Comparison of ENCODE assay signal across 8 mouse cellular contexts in the genomic region with DNA sequence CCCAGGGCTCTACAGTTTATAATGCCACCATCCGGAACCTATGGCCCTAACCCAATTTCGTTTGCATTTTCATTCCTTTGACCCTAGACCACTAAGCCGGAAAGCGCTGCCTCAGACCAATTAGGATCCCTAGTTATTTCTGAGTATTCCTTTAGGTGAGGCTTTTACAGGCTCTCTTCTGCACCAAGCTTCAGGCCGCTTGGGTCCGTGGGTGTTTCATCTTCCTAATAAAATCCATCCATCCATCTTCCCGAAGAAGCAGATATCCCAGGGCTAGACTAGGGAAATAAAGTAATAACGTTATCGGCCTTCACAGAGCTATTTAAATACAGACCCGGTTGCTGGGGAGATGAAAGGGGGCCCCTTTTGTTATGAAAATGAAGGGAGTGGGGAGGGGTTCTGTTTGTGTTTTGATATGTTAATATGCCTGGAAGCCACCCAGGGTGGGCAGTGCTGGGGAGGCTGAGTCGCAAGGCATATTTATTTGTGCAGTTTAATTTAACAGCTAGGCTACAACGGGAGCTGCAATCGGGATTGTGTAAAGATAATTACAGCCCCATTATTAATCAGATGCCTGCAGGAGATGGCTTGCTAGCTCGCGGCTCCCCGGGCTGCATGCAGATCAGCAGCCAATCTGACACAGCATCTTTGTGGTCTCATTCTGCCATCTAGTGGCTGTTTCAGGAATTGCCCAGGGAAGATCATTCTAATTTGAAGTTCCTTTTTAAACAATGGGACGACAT.
DNase-seq lines count a peak whose midpoint lies in the region; ATAC-seq lines count a peak whose summit lies in the region.

No protein-coding gene starts in this region.

- peak overlapping the region; percentile 32; the same call in 1 of the 2 replicates for H3K9ac ChIP-seq in midbrain, embryonic 12.5 days (replicated peaks)

- peak overlapping the region; percentile 57 for H3K4me2 ChIP-seq in midbrain, embryonic 12.5 days (replicated peaks)

- H3K27me3 ChIP-seq in midbrain, embryonic 12.5 days = peaks cover 23% of the 10 kb centered on the region

- peak; percentile 68 for DNase-seq in adrenal gland, postnatal 25 days
- peak; percentile 90 for DNase-seq in embryo, embryonic 9.5 days (ENCODE audit: extremely low spot score)
- peak; percentile 87 for DNase-seq in heart, adult 11 months
- DNase-seq in kidney, adult 11 months = peak; percentile 25
- DNase-seq in left cerebral cortex, postnatal 36 days (ENCODE audit: low spot score in 2 of 2) = peak; percentile 72 to 85
- peak; percentile 89 for DNase-seq in right cerebral cortex, postnatal 4 days

- peak overlapping the region; percentile 32 for H3K4me3 ChIP-seq in midbrain, embryonic 12.5 days

- no peaks in the 10 kb centered on the region for H3K9me3 ChIP-seq in midbrain, embryonic 12.5 days

- H3K36me3 ChIP-seq in midbrain, embryonic 12.5 days = no peaks in the 10 kb centered on the region

- WGBS in midbrain, embryonic 12.5 days = under 1% methylated on average over 17 of the region's 17 CpGs

- intact Hi-C loops in left cerebral cortex, postnatal 36 days (cut with DNase I) = loop anchor here (1.0 to 10.0 kb wide), 5 partner anchors 25 to 918 kb away; no protein-coding TSS in a partner anchor

- H3K27ac ChIP-seq in midbrain, embryonic 12.5 days (replicated peaks) = peak overlapping the region; percentile 91

- peak; percentile 89 for ATAC-seq in midbrain, embryonic 12.5 days (ENCODE audit: low FRiP score, low read depth)
- no peak for ATAC-seq in activated CD4-positive, CD25-positive, alpha-beta regulatory T cell, adult 4 months

- peaks cover 19% of the 10 kb centered on the region for H3K4me1 ChIP-seq in midbrain, embryonic 12.5 days

Comparison
In these comparisons a context has a peak if more than half of its experiments do, and no peak if none do; other contexts are left out.
1. DNase-seq: peak in every context shown above with its lines; median percentile 90 in embryo, embryonic 9.5 days; 89 in right cerebral cortex, postnatal 4 days; 87 in heart, adult 11 months; 78 in left cerebral cortex, postnatal 36 days; 68 in adrenal gland, postnatal 25 days; 25 in kidney, adult 11 months.